Mouse (Mus musculus) liver, postnatal 0 days (tissue): ENCODE results near the gene Plcb4. TPM values are rescaled to one million over a fixed set of nuclear protein-coding genes. Genes with fewer than 3 reads are reported as not detected.
"Not testable (repeated sequence)": the region's sequence is repeated elsewhere in the genome, so short reads cannot be mapped to it uniquely, and the experiment has no call there.

Source experiments
- ATAC-seq: fragments of 200-750 bp; cut with Nextera tagmentation; 2 replicates; pipeline ENCODE4 v1.8.0; 2017; ENCODE audit warnings: mild to moderate bottlenecking, moderate library complexity
- DNase-seq: peaks from one replicate; pipeline ENCODE4 v3.0.0-alpha.2; 2016
- H3K27ac ChIP-seq: fragments of 300-500 bp; sonication (generic); 2 replicates; pipeline ENCODE4 v1.5.1; 2014; ENCODE audit warnings: antibody characterized with exemption, moderate library complexity, mild to moderate bottlenecking, low read depth
- H3K27me3 ChIP-seq: fragments of 300-500 bp; sonication (generic); 2 replicates; pipeline ENCODE4 v1.6.1; 2014; ENCODE audit warnings: low read length, control low read depth, mixed read lengths; ENCODE audit not compliant: insufficient read depth
- H3K36me3 ChIP-seq: fragments of 300-500 bp; sonication (generic); replicated peaks from 2 replicates; pipeline ENCODE4 v1.6.1; 2014; ENCODE audit warnings: mild to moderate bottlenecking, control low read depth, low read length, moderate library complexity, mixed read lengths; ENCODE audit not compliant: insufficient read depth
- H3K4me1 ChIP-seq: fragments of 300-500 bp; sonication (generic); 2 replicates; pipeline ENCODE4 v1.6.1; 2014; ENCODE audit warnings: antibody characterized with exemption, mild to moderate bottlenecking, control low read depth; ENCODE audit not compliant: insufficient read depth
- H3K4me2 ChIP-seq: fragments of 300-500 bp; sonication (generic); 2 replicates; pipeline ENCODE4 v1.6.1; 2014; ENCODE audit warnings: low read depth, mild to moderate bottlenecking, low read length, moderate library complexity, mixed read lengths
- H3K4me3 ChIP-seq: fragments of 300-500 bp; sonication (generic); 2 replicates; pipeline ENCODE4 v1.5.1; 2014; ENCODE audit warnings: low read depth, low read length
- H3K9ac ChIP-seq: fragments of 300-500 bp; sonication (generic); replicated peaks from 2 replicates; pipeline ENCODE4 v1.6.1; 2014; ENCODE audit warnings: mild to moderate bottlenecking, moderate library complexity
- H3K9me3 ChIP-seq: fragments of 300-500 bp; sonication (generic); 2 replicates; pipeline ENCODE4 v1.6.1; 2016; ENCODE audit warnings: mild to moderate bottlenecking, control low read depth, low read length, mixed read lengths
- CTCF ChIP-seq: sonication (generic); IDR thresholded peaks from 2 replicates; pipeline ENCODE4 v1.5.1; 2016; ENCODE audit warnings: antibody characterized with exemption, low read depth
- EP300 ChIP-seq: IDR thresholded peaks from 2 replicates; pipeline ENCODE4 v1.6.1; 2016; ENCODE audit warnings: antibody characterized with exemption, low read depth, mild to moderate bottlenecking
- WGBS: fragments of 180-500 bp; shearing (Covaris S2); extraction: QIAGEN DNeasy Blood & Tissue Kit; methylation state at CpG from one replicate; pipeline ENCODE4 v1.1.7; 2014; ENCODE audit not compliant: insufficient replicate concordance; 5-methylcytosine and 5-hydroxymethylcytosine counted together
- polyA plus RNA-seq: library from polyadenylated mRNA; unstranded; fragments of >200 nt; fragmentation: Nextera tagmentation; extraction: Ambion mirVana; gene quantifications from 2 replicates; pipeline ENCODE4 v1.2.1, GENCODE M21; 2015

Gene Plcb4
- polyA plus RNA-seq, 1 experiment from 2014 or later, result 2.8 TPM

DNA sequence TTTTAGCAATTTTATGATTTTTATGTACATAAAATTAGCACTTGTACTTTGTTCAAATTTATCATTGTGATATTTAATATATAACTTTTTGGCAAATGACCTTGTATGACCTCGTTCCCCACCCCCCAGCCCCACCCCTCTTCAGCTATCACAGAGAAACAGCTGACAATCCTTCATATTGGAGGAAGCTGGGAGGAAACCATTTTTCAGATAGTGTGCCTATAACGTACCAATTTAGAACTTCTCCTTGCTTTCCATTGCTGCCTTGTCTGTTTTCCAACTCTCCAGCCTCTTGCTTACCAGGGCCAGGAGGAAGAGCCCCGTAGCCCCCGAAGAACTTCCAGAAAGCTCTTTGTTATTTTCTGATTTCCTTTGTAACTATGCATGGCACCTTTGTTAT is 73.8 kb downstream of the Plcb4 start:
- no peak for ATAC-seq
- Histone ChIP-seq H3K4me2 (no peak overlapping the region), H3K9me3 (no peaks in the 10 kb centered on the region), H3K36me3 (no peaks in the 10 kb centered on the region), H3K27me3 (no peaks in the 10 kb centered on the region), H3K27ac (no peak overlapping the region), H3K4me3 (no peak overlapping the region), H3K4me1 (no peaks in the 10 kb centered on the region; the same call in 1 of the 2 replicates), H3K9ac (no peak overlapping the region)
- 46% methylated on average over 4 of the region's 4 CpGs for WGBS
- DNase-seq, result no peak
- TF ChIP-seq CTCF, result no peak
- TF ChIP-seq EP300, result no peak

DNA sequence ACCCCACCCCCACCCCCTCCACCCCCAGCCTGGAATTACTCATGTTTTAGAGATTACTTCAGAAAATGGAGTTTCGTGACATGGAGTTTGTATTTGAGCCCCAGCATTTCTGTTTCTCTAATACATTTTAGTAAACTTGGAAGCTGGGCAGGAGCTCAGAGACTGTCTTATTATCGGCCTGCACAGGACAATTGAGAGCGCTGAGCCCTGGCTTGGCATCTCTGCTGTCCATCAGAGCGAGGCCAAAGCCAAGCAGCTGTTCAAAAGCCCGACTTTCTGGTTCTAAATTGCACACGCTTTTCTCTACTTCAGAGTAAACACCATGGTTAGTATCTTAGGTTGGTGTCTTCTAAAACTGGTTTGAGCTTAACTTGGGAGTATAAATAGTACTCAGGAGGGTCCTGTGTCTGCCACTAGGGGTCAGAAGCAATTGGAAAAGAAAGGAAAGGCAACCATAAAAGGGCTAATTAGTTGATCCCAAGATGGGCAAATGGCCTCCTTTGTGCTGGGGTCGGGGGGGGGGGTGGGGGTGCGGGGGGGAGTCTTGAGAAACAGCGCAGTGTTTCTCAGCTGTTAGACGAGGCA is 75.2 kb downstream of the Plcb4 start:
- DNase-seq (no peak), ATAC-seq (no peak)
- no peak for TF ChIP-seq EP300
- TF ChIP-seq CTCF, result peak; percentile 37; the same call in 1 of the 2 replicates
- Histone ChIP-seq H3K27ac (no peak overlapping the region), H3K4me1 (no peaks in the 10 kb centered on the region; the same call in 1 of the 2 replicates), H3K9ac (no peak overlapping the region), H3K9me3 (no peaks in the 10 kb centered on the region), H3K4me3 (no peak overlapping the region), H3K36me3 (no peaks in the 10 kb centered on the region), H3K4me2 (no peak overlapping the region), H3K27me3 (no peaks in the 10 kb centered on the region)
- 63% methylated on average over 10 of the region's 10 CpGs for WGBS

DNA sequence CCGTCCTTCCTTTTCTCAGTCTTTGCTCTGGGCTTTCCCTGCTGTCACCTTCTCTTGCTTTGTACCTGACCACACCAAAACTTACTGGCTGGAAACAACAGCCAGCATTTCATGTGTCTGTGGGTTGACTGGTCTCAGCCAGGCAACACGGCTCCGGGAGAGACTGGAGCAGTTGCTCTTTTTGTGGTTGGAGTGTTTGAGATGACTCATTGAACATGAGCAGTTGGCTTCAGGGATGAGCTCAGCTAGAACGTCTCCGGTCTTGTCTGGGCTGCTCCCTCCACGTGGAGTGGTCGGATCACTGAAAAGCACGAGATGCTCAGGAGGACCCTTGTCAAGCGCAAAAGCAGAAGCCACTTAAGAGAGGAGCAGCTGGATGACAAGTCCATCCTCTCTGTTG is 78.7 kb downstream of the Plcb4 start:
- Histone ChIP-seq H3K27ac (no peak overlapping the region), H3K36me3 (no peaks in the 10 kb centered on the region), H3K9ac (no peak overlapping the region), H3K4me3 (no peak overlapping the region), H3K9me3 (no peaks in the 10 kb centered on the region), H3K4me2 (no peak overlapping the region), H3K27me3 (no peaks in the 10 kb centered on the region), H3K4me1 (no peaks in the 10 kb centered on the region; the same call in 1 of the 2 replicates)
- no peak for DNase-seq
- no peak for ATAC-seq
- WGBS, result 59% methylated on average over 9 of the region's 9 CpGs
- no peak for TF ChIP-seq EP300
- no peak for TF ChIP-seq CTCF

DNA sequence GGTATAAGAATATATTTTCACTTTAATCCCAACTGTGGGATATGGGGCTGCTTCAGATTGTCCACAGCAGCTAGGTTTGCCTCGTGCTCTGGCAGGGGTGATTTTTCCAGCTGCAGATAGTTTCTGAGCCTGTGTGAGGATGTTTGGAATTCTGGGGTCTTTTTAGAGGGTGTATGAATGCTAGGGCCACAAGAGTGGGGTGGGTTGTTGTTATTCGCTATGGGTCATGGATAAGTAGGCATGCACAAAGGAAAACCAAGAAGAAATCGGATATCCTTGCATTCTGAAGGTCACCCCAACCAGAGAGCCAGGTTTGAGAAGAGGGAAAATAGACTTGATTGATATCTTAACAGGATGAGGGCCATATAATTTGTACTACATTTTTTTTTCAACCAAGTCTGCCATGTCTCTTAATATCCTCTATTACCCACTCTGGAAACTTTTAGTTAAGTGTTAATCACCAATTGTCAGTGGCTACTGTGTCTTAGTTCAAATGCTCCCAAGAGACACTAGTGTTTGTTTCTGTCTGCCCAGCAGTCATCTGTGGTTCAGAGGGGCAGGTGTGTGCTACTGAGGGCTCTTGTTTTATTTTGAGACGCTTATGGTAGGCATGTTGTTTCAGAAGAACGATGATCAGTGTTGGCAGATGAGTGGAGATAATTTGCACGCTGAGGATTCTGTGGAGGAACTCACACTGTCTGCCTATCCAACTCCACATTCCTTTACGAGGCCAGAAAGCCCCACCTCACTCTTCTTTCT is 79.4 kb downstream of the Plcb4 start:
- not testable (repeated sequence) for H3K4me1 ChIP-seq, H3K36me3 ChIP-seq, H3K9ac ChIP-seq, H3K4me3 ChIP-seq, H3K27me3 ChIP-seq, ATAC-seq, H3K9me3 ChIP-seq, H3K27ac ChIP-seq, DNase-seq, H3K4me2 ChIP-seq
- WGBS, result 73% methylated on average over 7 of the region's 7 CpGs

DNA sequence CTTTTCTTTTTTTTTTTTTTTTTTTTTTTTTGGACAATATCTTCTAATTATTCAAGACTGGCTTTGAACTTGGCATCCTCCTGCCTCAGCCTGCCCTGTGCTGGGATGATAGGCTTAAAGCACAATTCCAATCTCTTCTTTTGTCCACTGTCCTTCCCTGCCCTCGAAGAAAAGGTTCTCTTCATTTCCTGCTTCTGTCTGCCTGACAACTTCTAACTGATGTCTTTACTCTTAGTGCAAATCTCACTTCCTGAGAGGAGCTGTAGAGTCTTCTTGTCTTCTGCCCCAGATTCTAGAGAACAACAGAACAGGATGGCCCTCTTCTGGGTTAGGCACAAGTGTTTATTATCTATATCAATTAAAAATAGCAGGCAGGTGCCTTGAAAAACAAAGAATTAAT is 80.1 kb downstream of the Plcb4 start:
- WGBS, result 31% methylated on average over 1 of the region's 1 CpGs
- no peak for TF ChIP-seq CTCF
- TF ChIP-seq EP300, result no peak
- no peak for ATAC-seq

DNA sequence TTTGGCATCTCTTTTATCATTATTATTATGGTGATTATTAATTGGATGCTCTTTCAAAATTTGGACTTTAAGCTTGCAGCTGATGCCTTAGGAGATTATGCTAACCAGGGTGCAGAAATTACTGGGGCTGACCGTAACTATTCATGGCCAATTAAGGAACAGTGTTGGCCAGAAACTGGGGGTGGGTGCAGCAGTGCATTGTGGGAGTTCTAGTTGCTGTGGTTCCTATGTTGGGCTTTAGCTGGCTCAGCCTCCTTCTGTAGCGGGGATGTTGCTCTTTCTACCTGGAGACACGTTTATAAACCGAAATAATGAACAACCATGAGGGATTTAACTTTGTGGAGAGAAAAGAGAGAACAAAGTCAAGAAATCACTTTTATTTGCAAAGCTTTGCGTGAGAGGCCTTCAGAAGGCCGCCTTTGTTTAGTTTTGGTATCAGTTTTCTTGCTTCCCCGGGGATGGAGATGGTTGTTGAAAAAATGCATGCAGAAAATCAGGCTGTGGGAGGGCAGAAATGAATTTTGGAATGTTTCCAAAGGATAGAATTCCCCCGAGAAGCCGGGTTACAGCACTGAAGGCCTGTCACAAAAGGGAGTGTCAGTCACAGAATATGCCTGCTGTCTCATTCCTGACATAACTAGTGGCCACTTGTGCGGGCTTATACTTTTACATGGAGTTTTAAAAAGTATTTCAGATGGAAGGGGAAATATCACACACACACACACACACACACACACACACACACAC is 84.3 kb downstream of the Plcb4 start:
- TF ChIP-seq EP300 (no peak), CTCF (no peak)
- H3K9me3 ChIP-seq, result no peaks in the 10 kb centered on the region
- no peak for ATAC-seq
- H3K4me2 ChIP-seq, result no peak overlapping the region
- H3K27me3 ChIP-seq, result no peaks in the 10 kb centered on the region
- DNase-seq, result no peak
- no peaks in the 10 kb centered on the region for H3K4me1 ChIP-seq
- no peak overlapping the region for H3K27ac ChIP-seq
- WGBS, result 76% methylated on average over 10 of the region's 10 CpGs
- no peaks in the 10 kb centered on the region for H3K36me3 ChIP-seq
- H3K4me3 ChIP-seq, result no peak overlapping the region
- H3K9ac ChIP-seq, result no peak overlapping the region

More for the DNA sequence above, 80.1 kb downstream of the Plcb4 start:
- DNase-seq, result no peak
- H3K4me2 ChIP-seq, result no peak overlapping the region
- no peak overlapping the region for H3K9ac ChIP-seq
- no peaks in the 10 kb centered on the region for H3K9me3 ChIP-seq
- H3K4me1 ChIP-seq, result no peaks in the 10 kb centered on the region
- H3K36me3 ChIP-seq, result no peaks in the 10 kb centered on the region
- no peak overlapping the region for H3K4me3 ChIP-seq
- H3K27me3 ChIP-seq, result no peaks in the 10 kb centered on the region
- no peak overlapping the region for H3K27ac ChIP-seq
